8 mouse cellular contexts compared by ENCODE assay signal in the genomic region with DNA sequence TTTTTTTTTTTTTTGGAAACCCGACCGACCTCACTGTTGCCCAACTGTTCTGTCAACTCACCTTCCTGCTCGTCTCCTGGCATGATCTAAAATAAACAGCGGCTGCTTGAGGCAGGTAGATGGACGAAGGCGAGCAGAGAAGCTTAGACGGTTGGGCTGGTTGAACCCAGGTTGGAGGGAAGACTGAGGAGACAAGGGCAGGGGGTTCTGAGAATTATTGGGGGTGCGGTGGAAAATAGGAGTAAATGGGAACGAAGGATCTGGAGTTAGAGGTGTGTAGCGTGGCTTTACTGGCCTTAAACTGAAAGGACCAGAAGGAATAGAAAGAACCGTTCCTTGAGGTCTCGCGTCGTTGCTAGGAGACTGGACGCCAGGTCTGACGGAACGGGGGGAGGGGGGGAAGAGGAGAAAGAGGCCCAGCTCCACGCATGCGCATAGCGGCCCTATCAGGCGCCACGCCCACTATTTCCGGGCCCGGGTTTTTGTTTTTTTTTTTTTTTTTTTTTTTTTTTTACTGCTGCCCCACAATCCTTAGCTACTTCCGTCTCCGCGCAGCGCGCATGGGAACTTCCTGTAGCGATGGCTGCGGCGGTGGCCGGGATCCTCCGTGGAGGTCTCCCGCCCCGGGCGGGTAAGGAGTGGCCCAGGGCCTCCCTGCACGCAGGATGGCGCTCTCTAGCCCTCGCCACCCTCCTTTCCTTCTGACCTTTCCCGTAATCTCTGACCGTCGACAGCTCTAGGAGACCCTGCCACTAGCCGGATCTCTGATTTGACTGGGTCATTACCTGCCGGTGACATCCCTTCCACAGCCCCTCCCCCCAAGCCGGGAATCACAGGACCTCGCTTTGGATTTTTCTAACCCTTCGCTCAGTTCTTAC. TPM values are rescaled to one million over a fixed set of nuclear protein-coding genes. Genes with fewer than 3 reads are reported as not detected.
A peak's percentile ranks its signal among the peaks of the same experiment; 100 is the strongest.
DNase-seq lines count a peak whose midpoint lies in the region; ATAC-seq lines count a peak whose summit lies in the region.

Lrrc46 (minus strand) TSS at position 386 of the 878 bp plus-strand sequence.
Mrpl10 (plus strand) TSS at position 539 of the 878 bp plus-strand sequence.

- intact Hi-C loops in gastrocnemius, postnatal 14 days (cut with DNase I; ENCODE audit: low total_unique reads), result no loop called here
- intact Hi-C loops in left cerebral cortex, postnatal 10 days (cut with DNase I), result no loop called here

- DNase-seq in adrenal gland, adult 18-20 months (ENCODE audit: low spot score in 2 of 2), result peak; percentile 85 to 92
- DNase-seq in embryo, embryonic 10.5 days (ENCODE audit: low spot score), result peak; percentile 99
- peak; percentile 92 for DNase-seq in gastrocnemius, postnatal 14 days
- peak; percentile 78 to 93 for DNase-seq in left cerebral cortex, postnatal 10 days (ENCODE audit: extremely low spot score in 1 of 2, low spot score in 2 of 2)
- DNase-seq in right cerebral cortex, postnatal 10 days (ENCODE audit: low spot score in 2 of 2), result peak; percentile 92 to 93
- DNase-seq in urinary bladder, postnatal 14 days (ENCODE audit: low spot score), result peak; percentile 91

- peak; percentile 93 for ATAC-seq in inflammation-experienced regulatory T-cells, adult 6 months
- ATAC-seq in megakaryocyte progenitor cell, adult 5-6 weeks (replicated peaks; ENCODE audit: poor library complexity), result peak; percentile 96

RNA-seq across cellular contexts. Expression of gene Lrrc46, which starts in this region (rescaled TPM):
- under 1 TPM; 0.60 to 0.74 TPM for total RNA-seq in adrenal gland, adult 18-20 months (2021)
- total RNA-seq in gastrocnemius, postnatal 14 days (2021), result not detected
- polyA plus RNA-seq in inflammation-experienced regulatory T-cells, adult 6 months (2017; shearing (Covaris generic)), result not detected
- under 1 TPM; 0.61 to 0.75 TPM for total RNA-seq in left cerebral cortex, postnatal 10 days (2021)
- total RNA-seq in megakaryocyte progenitor cell, adult 5-6 weeks (2015), result 0.64 and 0.69 TPM in 2 replicates
- not detected in 2 replicates for total RNA-seq in megakaryocyte progenitor cell, adult 5-6 weeks (2017)

RNA-seq across cellular contexts. Expression of gene Mrpl10, which starts in this region (rescaled TPM):
- total RNA-seq in adrenal gland, adult 18-20 months (2021), result 100 to 1,000 TPM; 128 to 134 TPM
- 10 to 100 TPM; 39.8 to 44.0 TPM for total RNA-seq in gastrocnemius, postnatal 14 days (2021)
- polyA plus RNA-seq in inflammation-experienced regulatory T-cells, adult 6 months (2017; shearing (Covaris generic)), result 10 to 100 TPM; 61.1 to 66.7 (median 63.2) TPM
- 10 to 100 TPM; 69.0 to 69.2 TPM for total RNA-seq in left cerebral cortex, postnatal 10 days (2021)
- 32.1 and 34.0 TPM in 2 replicates for total RNA-seq in megakaryocyte progenitor cell, adult 5-6 weeks (2015)
- 19.7 and 24.5 TPM in 2 replicates for total RNA-seq in megakaryocyte progenitor cell, adult 5-6 weeks (2017)

Comparison
In these comparisons a context has a peak if more than half of its experiments do, and no peak if none do; other contexts are left out.
1. Peak in every context shown above with its lines: DNase-seq and ATAC-seq.